Mouse (Mus musculus) kidney, adult 2 months (tissue): ENCODE measurements at regions not wholly inside any gene's neighbourhood (a gene's known extent, or its start where the extent isn't known, plus 50 kb on each side); places are given as distances from the start of the nearest gene placed in this dataset.

Experiments used
- DNase-seq: peaks from one replicate; pipeline ENCODE4 v3.0.0; 2021
- H3K27ac ChIP-seq: fragments of 200-500 bp; 2 replicates; pipeline ENCODE4 v1.5.1; 2012; ENCODE audit warnings: low read depth, low read length, control low read depth, inconsistent platforms; ENCODE audit not compliant: insufficient read depth
- H3K27me3 ChIP-seq: fragments of 200-500 bp; replicated peaks from 2 replicates; pipeline ENCODE4 v1.6.1; 2012; ENCODE audit warnings: mild to moderate bottlenecking, moderate library complexity, low read length, inconsistent platforms; ENCODE audit not compliant: control insufficient read depth, insufficient read depth
- H3K36me3 ChIP-seq: fragments of 200-500 bp; 2 replicates; pipeline ENCODE4 v1.6.1; 2012; ENCODE audit warnings: mild to moderate bottlenecking, moderate library complexity, low read length, inconsistent platforms; ENCODE audit not compliant: control insufficient read depth, insufficient read depth
- H3K4me1 ChIP-seq: fragments of 200-500 bp; 2 replicates; pipeline ENCODE4 v1.6.1; 2011; ENCODE audit warnings: low read length; ENCODE audit not compliant: control insufficient read depth, insufficient read depth
- H3K4me3 ChIP-seq: fragments of 200-500 bp; 2 replicates; pipeline ENCODE4 v1.5.1; 2011; ENCODE audit warnings: mild to moderate bottlenecking, low read depth, low read length, control low read depth; ENCODE audit not compliant: insufficient read depth
- CTCF ChIP-seq: fragments of 200-500 bp; conservative IDR thresholded peaks from 2 replicates; pipeline ENCODE4 v1.5.1; 2011; ENCODE audit warnings: low read depth, mild to moderate bottlenecking, control low read depth, low read length, moderate library complexity, mixed read lengths; ENCODE audit not compliant: insufficient read depth, insufficient read length
- POLR2A ChIP-seq: fragments of 200-500 bp; IDR thresholded peaks from one replicate; pipeline ENCODE4 v1.6.1; 2011; ENCODE audit warnings: low read depth, low read length, control low read depth
- WGBS: fragments of 180-500 bp; shearing (Covaris S2); methylation state at CpG from one replicate; pipeline ENCODE4 v1.1.7; 2018; 5-methylcytosine and 5-hydroxymethylcytosine counted together

- no peak overlapping the region for H3K27ac ChIP-seq
- no peak overlapping the region for H3K4me3 ChIP-seq
- H3K4me1 ChIP-seq: no peaks in the 10 kb centered on the region
- H3K27me3 ChIP-seq: no peaks in the 10 kb centered on the region
- no peak for DNase-seq
- TF ChIP-seq POLR2A (no peak), CTCF (no peak)
- WGBS: 42% methylated on average over 4 of the region's 4 CpGs
- H3K36me3 ChIP-seq: no peaks in the 10 kb centered on the region
These were observed 215.9 kb upstream of the Pgrmc2 start for GRCm38 (mm10) chr3:41298776-41299175.

GRCm38 (mm10) chr3:41296152-41296809 lies 213.4 kb upstream of the Pgrmc2 start:
- H3K4me3 ChIP-seq: no peak overlapping the region
- no peaks in the 10 kb centered on the region for H3K27me3 ChIP-seq
- no peak overlapping the region for H3K27ac ChIP-seq
- no peaks in the 10 kb centered on the region for H3K36me3 ChIP-seq
- TF ChIP-seq POLR2A (no peak), CTCF (no peak)
- WGBS: 53% methylated on average over 11 of the region's 11 CpGs
- DNase-seq: peak; percentile 17
- no peaks in the 10 kb centered on the region for H3K4me1 ChIP-seq

GRCm38 (mm10) chr3:41295150-41295549 lies 212.3 kb upstream of the Pgrmc2 start:
- WGBS: 39% methylated on average over 8 of the region's 8 CpGs
- Histone ChIP-seq H3K27ac (no peak overlapping the region), H3K4me3 (no peak overlapping the region), H3K4me1 (no peaks in the 10 kb centered on the region), H3K36me3 (no peaks in the 10 kb centered on the region), H3K27me3 (no peaks in the 10 kb centered on the region)
- no peak for TF ChIP-seq CTCF
- no peak for TF ChIP-seq POLR2A
- peak; percentile 60 for DNase-seq

GRCm38 (mm10) chr3:41290535-41291307 lies 207.9 kb upstream of the Pgrmc2 start:
- Histone ChIP-seq H3K4me3 (no peak overlapping the region), H3K27ac (no peak overlapping the region), H3K27me3 (no peaks in the 10 kb centered on the region), H3K36me3 (no peaks in the 10 kb centered on the region), H3K4me1 (no peaks in the 10 kb centered on the region)
- TF ChIP-seq POLR2A (no peak), CTCF (no peak)
- 58% methylated on average over 11 of the region's 11 CpGs for WGBS
- peak; percentile 42 for DNase-seq

GRCm38 (mm10) chr3:41288735-41289134 lies 205.9 kb upstream of the Pgrmc2 start:
- Histone ChIP-seq H3K4me1 (0 out of 2 replicates have a peak, but pooled peaks cover 6% of the 10 kb centered on the region), H3K36me3 (no peaks in the 10 kb centered on the region), H3K4me3 (no peak overlapping the region), H3K27me3 (no peaks in the 10 kb centered on the region), H3K27ac (no peak overlapping the region)
- WGBS: 97% methylated on average over 4 of the region's 4 CpGs
- no peak for TF ChIP-seq CTCF
- TF ChIP-seq POLR2A: no peak
- no peak for DNase-seq

- TF ChIP-seq CTCF: no peak
- no peak for TF ChIP-seq POLR2A
- Histone ChIP-seq H3K4me1 (0 out of 2 replicates have a peak, but pooled peaks cover 6% of the 10 kb centered on the region), H3K36me3 (no peaks in the 10 kb centered on the region), H3K27ac (no peak overlapping the region), H3K27me3 (no peaks in the 10 kb centered on the region), H3K4me3 (no peak overlapping the region)
- WGBS: 95% methylated on average over 4 of the region's 4 CpGs
- DNase-seq: no peak
These were observed 205.2 kb upstream of the Pgrmc2 start for GRCm38 (mm10) chr3:41288066-41288465.

GRCm38 (mm10) chr3:41285336-41285735 lies 202.5 kb upstream of the Pgrmc2 start:
- Histone ChIP-seq H3K4me1 (0 out of 2 replicates have a peak, but pooled peaks cover 6% of the 10 kb centered on the region), H3K4me3 (no peak overlapping the region), H3K36me3 (no peaks in the 10 kb centered on the region), H3K27ac (peak overlapping the region; percentile 42), H3K27me3 (no peaks in the 10 kb centered on the region)
- TF ChIP-seq POLR2A (no peak), CTCF (no peak)
- 68% methylated on average over 5 of the region's 5 CpGs for WGBS
- no peak for DNase-seq
